Mouse (Mus musculus) G1E (cell line): Measurements from ENCODE around the gene Thrap3.

Experiments used
- CTCF ChIP-seq: IDR thresholded peaks from 2 replicates; pipeline ENCODE4 v1.5.1; 2012; ENCODE audit warnings: low read depth, low read length, inconsistent platforms, mixed read lengths
- POLR2AphosphoS5 ChIP-seq: IDR thresholded peaks from 2 replicates; pipeline ENCODE4 v1.6.1; 2012; ENCODE audit warnings: low read depth, low read length, inconsistent platforms; ENCODE audit not compliant: insufficient replicate concordance
- TAL1 ChIP-seq: conservative IDR thresholded peaks from 2 replicates; pipeline ENCODE4 v1.6.1; 2012; ENCODE audit warnings: low read depth, low read length, inconsistent platforms, mixed read lengths

DNA sequence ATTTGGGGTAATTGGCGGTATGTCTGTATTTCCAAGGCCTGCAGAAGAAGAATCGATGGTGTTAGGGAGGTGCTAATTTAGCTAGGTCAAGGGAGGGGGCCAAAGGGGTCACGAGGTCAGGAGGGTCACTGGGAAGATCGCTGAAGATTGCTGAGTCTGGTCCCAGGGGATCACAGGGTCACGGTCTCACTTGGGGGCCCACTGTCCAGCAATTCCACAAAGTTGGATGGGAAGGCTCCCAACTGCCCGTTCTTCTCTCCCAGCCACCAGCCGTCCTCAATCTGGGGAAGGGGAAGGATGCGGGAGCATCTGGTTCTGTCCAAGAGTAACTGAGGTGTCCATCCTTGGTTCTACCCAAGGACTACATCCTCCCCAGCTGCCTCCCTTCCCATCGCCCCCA lies 40.6 kb downstream of the Thrap3 start:
- TF ChIP-seq CTCF (no peak), TAL1 (no peak), POLR2AphosphoS5 (no peak)
